Mouse (Mus musculus): ENCODE measurements around the gene Ercc2. TPM values are rescaled to one million over a fixed set of nuclear protein-coding genes. Genes with fewer than 3 reads are reported as not detected.

The Ercc2 gene
- total and polyA plus RNA-seq, 3 experiments: 29.0 to 43.8 (median 33.5) TPM

- H3K9me3 ChIP-seq (replicated peaks; ENCODE audit: low read length): no peaks in the 10 kb centered on the region
Observed at GRCm38 (mm10) chr7:19343210-19343808, 38.5 kb upstream of the Ercc2 start.

GRCm38 (mm10) chr7:19344237-19344847 is 37.5 kb upstream of the Ercc2 start, which contains the start of gene Ercc1:
Gene Ercc1, plus strand, starts transcription at chr7:19344778.
- dilution Hi-C loops (cut with MboI; ENCODE audit: extremely low pct_ligation_motif_present, extremely low pct_unique_long_range_greater_than_20kb, low sequenced_read_pairs) (no loop called here), in situ Hi-C loops (cut with MboI; ENCODE audit: low pct_ligation_motif_present, low pct_unique_long_range_greater_than_20kb, low sequenced_read_pairs) (loop anchor here (5.0 kb wide), 1 partner anchor 37 kb away; no protein-coding TSS in a partner anchor)
- peak within 1 kb of the TSS; percentile 53 for H3K9ac ChIP-seq (ENCODE audit: insufficient read depth, low read depth)
- no peaks in the 10 kb centered on the region for H3K79me2 ChIP-seq (replicated peaks; ENCODE audit: control insufficient read depth, extremely low read depth, insufficient read depth, poor library complexity, severe bottlenecking)
- H3K27me3 ChIP-seq (replicated peaks): peaks cover 21% of the 10 kb centered on the region
- no peak for DNase-seq (ENCODE audit: extremely low read depth)
- H3K27ac ChIP-seq (ENCODE audit: insufficient read depth, low read depth): peak within 1 kb of the TSS; percentile 75
- peaks cover 9 to 20% of the 10 kb centered on the region in 2 experiments for H3K36me3 ChIP-seq (replicated peaks in 1 of 2; ENCODE audit: control insufficient read depth in 1 of 2, insufficient read depth in 1 of 2, low read length in 1 of 2)
- no peaks in the 10 kb centered on the region for H3K9me3 ChIP-seq (replicated peaks; ENCODE audit: low read length)
- H3K4me3 ChIP-seq (replicated peaks in 1 of 3; ENCODE audit: low read depth in 2 of 3, low read length in 2 of 3, poor library complexity in 1 of 3): peak within 1 kb of the TSS; percentile 62 to 71 (median 71)
- TF ChIP-seq NRF1 (IDR thresholded peaks at IDR 0.05; ENCODE audit: low read depth, low read length) (no peak), KAT2A (IDR thresholded peaks at IDR 0.05; ENCODE audit: insufficient replicate concordance, low read length) (no peak), ZMIZ1 (IDR thresholded peaks at IDR 0.05; ENCODE audit: low read depth, low read length) (no peak), ZNF384 (IDR thresholded peaks at IDR 0.05; ENCODE audit: low read depth, low read length) (no peak), UBTF (IDR thresholded peaks at IDR 0.05; ENCODE audit: low read depth, low read length) (no peak), CHD1 (IDR thresholded peaks at IDR 0.05; ENCODE audit: low read depth, low read length) (no peak), BHLHE40 (IDR thresholded peaks at IDR 0.05; ENCODE audit: low read depth, low read length) (peak; percentile 35; the same call in 1 of the 2 replicates), SIN3A (IDR thresholded peaks at IDR 0.05; ENCODE audit: low read length) (no peak), TCF12 (IDR thresholded peaks at IDR 0.05; ENCODE audit: low read depth, low read length) (no peak), CHD2 (IDR thresholded peaks at IDR 0.05; ENCODE audit: low read length) (no peak), MAX (IDR thresholded peaks at IDR 0.05; ENCODE audit: low read length) (no peak), PAX5 (IDR thresholded peaks at IDR 0.05; ENCODE audit: low read length) (no peak), EP300 (IDR thresholded peaks at IDR 0.05; ENCODE audit: low read length) (peak; percentile 57), E2F4 (IDR thresholded peaks at IDR 0.05; ENCODE audit: insufficient replicate concordance, low read depth, low read length) (no peak), JUN (IDR thresholded peaks at IDR 0.05; ENCODE audit: insufficient read depth, low read depth, low read length) (peak; percentile 29; the same call in 1 of the 2 replicates), POLR2A (IDR thresholded peaks at IDR 0.05; ENCODE audit: low read depth, low read length) (no peak), MXI1 (IDR thresholded peaks at IDR 0.05; ENCODE audit: low read depth, low read length) (no peak; the same call in 1 of the 2 replicates), JUND (conservative IDR thresholded peaks at IDR 0.05; ENCODE audit: low read depth, low read length) (no peak; the same call in 1 of the 2 replicates)
- H3K4me2 ChIP-seq (ENCODE audit: insufficient read depth, low read depth, poor library complexity, severe bottlenecking): peak within 1 kb of the TSS; percentile 85
- peaks cover 4 to 37% of the 10 kb centered on the region in 2 experiments; a peak in 3 of 4 replicates for H3K4me1 ChIP-seq (ENCODE audit: control insufficient read depth in 1 of 2, insufficient read depth in 2 of 2)

More at GRCm38 (mm10) chr7:19343210-19343808, 38.5 kb upstream of the Ercc2 start:
- H3K4me1 ChIP-seq (ENCODE audit: control insufficient read depth in 1 of 2, insufficient read depth in 2 of 2): peaks cover 4 to 37% of the 10 kb centered on the region in 2 experiments; a peak in 3 of 4 replicates
- in situ Hi-C loops (cut with MboI; ENCODE audit: low pct_ligation_motif_present, low pct_unique_long_range_greater_than_20kb, low sequenced_read_pairs) (loop anchor here (5.0 kb wide), 1 partner anchor 36 kb away; no protein-coding TSS in a partner anchor), dilution Hi-C loops (cut with MboI; ENCODE audit: extremely low pct_ligation_motif_present, extremely low pct_unique_long_range_greater_than_20kb, low sequenced_read_pairs) (no loop called here)
- peaks cover 4 to 9% of the 10 kb centered on the region in 2 experiments for H3K36me3 ChIP-seq (replicated peaks in 1 of 2; ENCODE audit: control insufficient read depth in 1 of 2, insufficient read depth in 1 of 2, low read length in 1 of 2)
- no peak overlapping the region for H3K27ac ChIP-seq (ENCODE audit: insufficient read depth, low read depth)
- H3K9ac ChIP-seq (ENCODE audit: insufficient read depth, low read depth): no peak overlapping the region; the same call in 1 of the 2 replicates
- TF ChIP-seq USF2 (conservative IDR thresholded peaks at IDR 0.05; ENCODE audit: low read depth, low read length): no peak
- TF ChIP-seq KAT2A (IDR thresholded peaks at IDR 0.05; ENCODE audit: insufficient replicate concordance, low read length): no peak
- TF ChIP-seq RCOR1 (conservative IDR thresholded peaks at IDR 0.05; ENCODE audit: low read depth, low read length): no peak
- TF ChIP-seq ZNF384 (IDR thresholded peaks at IDR 0.05; ENCODE audit: low read depth, low read length): no peak
- TF ChIP-seq MEF2A (IDR thresholded peaks at IDR 0.05; ENCODE audit: borderline replicate concordance, low read depth, low read length): peak; percentile 42; the same call in 1 of the 2 replicates
- TF ChIP-seq SMC3 (IDR thresholded peaks at IDR 0.05; ENCODE audit: low read depth, low read length): peak; percentile 87
- no peak for TF ChIP-seq ZMIZ1 (IDR thresholded peaks at IDR 0.05; ENCODE audit: low read depth, low read length)
- no peak for TF ChIP-seq TCF12 (IDR thresholded peaks at IDR 0.05; ENCODE audit: low read depth, low read length)
- no peak for TF ChIP-seq POLR2AphosphoS2 (IDR thresholded peaks at IDR 0.05; ENCODE audit: low read depth, low read length)
- 0 out of 2 replicates have a peak, but pooled peaks have one; percentile 27 for TF ChIP-seq MXI1 (IDR thresholded peaks at IDR 0.05; ENCODE audit: low read depth, low read length)
- TF ChIP-seq MAFK (IDR thresholded peaks at IDR 0.05; ENCODE audit: insufficient replicate concordance, low read length): peak; percentile 81
- peak; percentile 84 to 96 for TF ChIP-seq CTCF (conservative IDR thresholded peaks at IDR 0.05 in 1 of 2, IDR thresholded peaks at IDR 0.05 in 1 of 2; ENCODE audit: low read depth in 2 of 2, low read length in 2 of 2)
- no peak; the same call in 1 of the 2 replicates for TF ChIP-seq CHD2 (IDR thresholded peaks at IDR 0.05; ENCODE audit: low read length)
- peak; percentile 94 for TF ChIP-seq RAD21 (IDR thresholded peaks at IDR 0.05; ENCODE audit: low read depth, low read length)
- TF ChIP-seq EP300 (IDR thresholded peaks at IDR 0.05; ENCODE audit: low read length): no peak
- peak overlapping the region; percentile 85 for H3K4me2 ChIP-seq (ENCODE audit: insufficient read depth, low read depth, poor library complexity, severe bottlenecking)
- DNase-seq (ENCODE audit: extremely low read depth): peak; percentile 81
- no peak overlapping the region for H3K4me3 ChIP-seq (replicated peaks in 1 of 3; ENCODE audit: low read depth in 2 of 3, low read length in 2 of 3, poor library complexity in 1 of 3)
- H3K27me3 ChIP-seq (replicated peaks): peaks cover 22% of the 10 kb centered on the region
- no peaks in the 10 kb centered on the region for H3K79me2 ChIP-seq (replicated peaks; ENCODE audit: control insufficient read depth, extremely low read depth, insufficient read depth, poor library complexity, severe bottlenecking)
